Mouse (Mus musculus) hindbrain, postnatal 0 days (tissue): ENCODE measurements around the gene Birc3. TPM values are rescaled to one million over a fixed set of nuclear protein-coding genes. Genes with fewer than 3 reads are reported as not detected.
A peak's percentile ranks its signal among the peaks of the same experiment; 100 is the strongest.
"Not testable (repeated sequence)": the region's sequence is repeated elsewhere in the genome, so short reads cannot be mapped to it uniquely, and the experiment has no call there.

Experiments
- ATAC-seq: fragments of 200-750 bp; cut with Nextera tagmentation; 2 replicates; pipeline ENCODE4 v1.8.0; 2017; ENCODE audit warnings: mild to moderate bottlenecking, moderate TSS enrichment, moderate library complexity
- DNase-seq: peaks from one replicate; pipeline ENCODE4 v3.0.0-alpha.2; 2015; ENCODE audit warnings: low spot score
- H3K27ac ChIP-seq: fragments of 300-500 bp; sonication (generic); 2 replicates; pipeline ENCODE4 v1.5.1; 2014; ENCODE audit warnings: mild to moderate bottlenecking
- H3K27me3 ChIP-seq: fragments of 300-500 bp; sonication (generic); 2 replicates; pipeline ENCODE4 v1.6.1; 2014; ENCODE audit warnings: low read length, mixed read lengths; ENCODE audit not compliant: insufficient read depth
- H3K36me3 ChIP-seq: fragments of 300-500 bp; sonication (generic); 2 replicates; pipeline ENCODE4 v1.6.1; 2014; ENCODE audit warnings: low read length, mixed read lengths; ENCODE audit not compliant: insufficient read depth
- H3K4me1 ChIP-seq: fragments of 300-500 bp; sonication (generic); 2 replicates; pipeline ENCODE4 v1.6.1; 2014; ENCODE audit warnings: antibody characterized with exemption, low read length, mixed read lengths; ENCODE audit not compliant: insufficient read depth
- H3K4me2 ChIP-seq: fragments of 300-500 bp; sonication (generic); 2 replicates; pipeline ENCODE4 v1.6.1; 2014; ENCODE audit warnings: low read depth, mild to moderate bottlenecking, low read length, moderate library complexity, mixed read lengths
- H3K4me3 ChIP-seq: fragments of 300-500 bp; sonication (generic); 2 replicates; pipeline ENCODE4 v1.5.1; 2014; ENCODE audit warnings: low read length
- H3K9ac ChIP-seq: fragments of 300-500 bp; sonication (generic); replicated peaks from 2 replicates; pipeline ENCODE4 v1.6.1; 2014; ENCODE audit warnings: mild to moderate bottlenecking, low read length, moderate library complexity, mixed read lengths
- H3K9me3 ChIP-seq: fragments of 300-500 bp; sonication (generic); 2 replicates; pipeline ENCODE4 v1.6.1; 2016; ENCODE audit warnings: low read length, mixed read lengths
- CTCF ChIP-seq: IDR thresholded peaks from 2 replicates; pipeline ENCODE4 v1.5.1; 2016; ENCODE audit warnings: antibody characterized with exemption, control low read depth, low read depth
- WGBS: fragments of 180-500 bp; shearing (Covaris S2); extraction: QIAGEN DNeasy Blood & Tissue Kit; methylation state at CpG from one replicate; pipeline ENCODE4 v1.1.7; 2014; 5-methylcytosine and 5-hydroxymethylcytosine counted together
- polyA plus RNA-seq: library from polyadenylated mRNA; unstranded; fragments of >200 nt; fragmentation: Nextera tagmentation; extraction: Ambion mirVana; gene quantifications from 2 replicates; pipeline ENCODE4 v1.2.1, GENCODE M21; 2015
- total RNA-seq: library from RNA; depleted of rRNA; stranded (reverse); fragments of >200 nt; gene quantifications from 2 replicates; pipeline ENCODE4 v1.2.3, GENCODE M21; 2014

Gene Birc3
- total and polyA plus RNA-seq, 2 experiments from 2014 or later = 1.5 to 3.5 TPM

GRCm38 (mm10) chr9:7868838-7869491 lies 4.0 kb downstream of the Birc3 start:
- no peak for TF ChIP-seq CTCF
- WGBS = 85% methylated on average over 4 of the region's 4 CpGs
- Histone ChIP-seq H3K27ac (no peak overlapping the region), H3K9ac (no peak overlapping the region), H3K36me3 (no peaks in the 10 kb centered on the region), H3K9me3 (no peaks in the 10 kb centered on the region), H3K27me3 (no peaks in the 10 kb centered on the region), H3K4me1 (no peaks in the 10 kb centered on the region), H3K4me3 (no peak overlapping the region), H3K4me2 (no peak overlapping the region)
- ATAC-seq (no peak), DNase-seq (no peak)

- Histone ChIP-seq H3K27me3 (no peaks in the 10 kb centered on the region), H3K27ac (no peak overlapping the region), H3K4me3 (no peak overlapping the region), H3K9me3 (no peaks in the 10 kb centered on the region), H3K9ac (no peak overlapping the region), H3K4me2 (no peak overlapping the region), H3K4me1 (no peaks in the 10 kb centered on the region), H3K36me3 (no peaks in the 10 kb centered on the region)
- no peak for ATAC-seq
- DNase-seq = no peak
- WGBS = 92% methylated on average over 3 of the region's 3 CpGs
- no peak for TF ChIP-seq CTCF
These were observed 5.0 kb downstream of the Birc3 start for GRCm38 (mm10) chr9:7867981-7868380.

GRCm38 (mm10) chr9:7866981-7867380 lies 6.0 kb downstream of the Birc3 start:
- H3K27ac ChIP-seq, H3K4me1 ChIP-seq, DNase-seq, H3K27me3 ChIP-seq, ATAC-seq, H3K4me2 ChIP-seq, H3K36me3 ChIP-seq, H3K4me3 ChIP-seq, H3K9ac ChIP-seq, H3K9me3 ChIP-seq: not testable (repeated sequence)
- 88% methylated on average over 2 of the region's 2 CpGs for WGBS

- DNase-seq (no peak), ATAC-seq (no peak)
- H3K4me1 ChIP-seq = no peaks in the 10 kb centered on the region
- no peak overlapping the region for H3K4me2 ChIP-seq
- no peaks in the 10 kb centered on the region for H3K36me3 ChIP-seq
- TF ChIP-seq CTCF = no peak
- no peak overlapping the region for H3K27ac ChIP-seq
- H3K9me3 ChIP-seq = no peaks in the 10 kb centered on the region
- WGBS = 85% methylated on average over 5 of the region's 5 CpGs
- H3K4me3 ChIP-seq = no peak overlapping the region
- H3K27me3 ChIP-seq = no peaks in the 10 kb centered on the region
- no peak overlapping the region for H3K9ac ChIP-seq
These were observed 12.0 kb downstream of the Birc3 start for GRCm38 (mm10) chr9:7860976-7861375.

GRCm38 (mm10) chr9:7855912-7856311 lies 17.1 kb downstream of the Birc3 start:
- no peak for TF ChIP-seq CTCF
- no peaks in the 10 kb centered on the region for H3K27me3 ChIP-seq
- H3K27ac ChIP-seq = no peak overlapping the region
- 67% methylated on average over 3 of the region's 3 CpGs for WGBS
- H3K4me3 ChIP-seq = no peak overlapping the region
- no peaks in the 10 kb centered on the region for H3K4me1 ChIP-seq
- no peaks in the 10 kb centered on the region for H3K9me3 ChIP-seq
- ATAC-seq (0 out of 2 replicates have a peak, but pooled peaks have one; percentile 24), DNase-seq (no peak)
- no peaks in the 10 kb centered on the region for H3K36me3 ChIP-seq
- no peak overlapping the region for H3K9ac ChIP-seq
- no peak overlapping the region for H3K4me2 ChIP-seq

- peak; percentile 64 for TF ChIP-seq CTCF
- Histone ChIP-seq H3K27me3 (no peaks in the 10 kb centered on the region), H3K36me3 (no peaks in the 10 kb centered on the region), H3K9me3 (no peaks in the 10 kb centered on the region), H3K27ac (no peak overlapping the region), H3K4me3 (no peak overlapping the region), H3K9ac (no peak overlapping the region), H3K4me1 (no peaks in the 10 kb centered on the region), H3K4me2 (no peak overlapping the region)
- ATAC-seq (0 out of 2 replicates have a peak, but pooled peaks have one; percentile 58), DNase-seq (peak; percentile 46)
- 44% methylated on average over 1 of the region's 1 CpGs for WGBS
These were observed 17.6 kb downstream of the Birc3 start for GRCm38 (mm10) chr9:7855374-7855773.

GRCm38 (mm10) chr9:7854196-7854595 lies 18.8 kb downstream of the Birc3 start:
- H3K27ac ChIP-seq, H3K36me3 ChIP-seq, DNase-seq, H3K9ac ChIP-seq, H3K27me3 ChIP-seq, H3K9me3 ChIP-seq, H3K4me3 ChIP-seq, H3K4me1 ChIP-seq, H3K4me2 ChIP-seq: not testable (repeated sequence)
- peak; percentile 53; the same call in 1 of the 2 replicates for ATAC-seq
- 64% methylated on average over 14 of the region's 14 CpGs for WGBS
